Mouse (Mus musculus): Measurements from ENCODE around the gene Pbld2. TPM values are rescaled to one million over a fixed set of nuclear protein-coding genes. Genes with fewer than 3 reads are reported as not detected.

Gene Pbld2
- polyA plus RNA-seq, 2 experiments: 1.8 to 2.3 TPM

- Histone ChIP-seq H3K27me3 (ENCODE audit: control insufficient read depth, insufficient read depth, low read length) (no peaks in the 10 kb centered on the region), H3K36me3 (replicated peaks; ENCODE audit: control insufficient read depth, insufficient read depth, low read depth) (no peaks in the 10 kb centered on the region), H3K4me3 (ENCODE audit: insufficient read depth in 1 of 2, low read depth in 2 of 2, low read length in 2 of 2) (no peak overlapping the region), H3K9ac (replicated peaks) (no peak overlapping the region), H3K4me2 (ENCODE audit: low read depth) (no peak overlapping the region), H3K4me1 (replicated peaks; ENCODE audit: control insufficient read depth in 2 of 2, insufficient read depth in 2 of 2, low read length in 1 of 2) (no peaks in the 10 kb centered on the region), H3K9me3 (ENCODE audit: control insufficient read depth, low read length) (no peaks in the 10 kb centered on the region), H3K27ac (no peak overlapping the region)
- WGBS (ENCODE audit: insufficient replicate concordance): 66% methylated on average over 14 of the region's 14 CpGs
- ATAC-seq (ENCODE audit: insufficient read depth) (no peak), DNase-seq (ENCODE audit: low read depth in 3 of 3, low spot score in 3 of 3) (no peak)
- TF ChIP-seq CTCF (IDR thresholded peaks at IDR 0.05; ENCODE audit: low read depth) (no peak), EP300 (IDR thresholded peaks at IDR 0.05; ENCODE audit: low read depth) (no peak)
These were observed 14.6 kb downstream of the Pbld2 start for GRCm38 (mm10) chr10:63038571-63039320.

DNA sequence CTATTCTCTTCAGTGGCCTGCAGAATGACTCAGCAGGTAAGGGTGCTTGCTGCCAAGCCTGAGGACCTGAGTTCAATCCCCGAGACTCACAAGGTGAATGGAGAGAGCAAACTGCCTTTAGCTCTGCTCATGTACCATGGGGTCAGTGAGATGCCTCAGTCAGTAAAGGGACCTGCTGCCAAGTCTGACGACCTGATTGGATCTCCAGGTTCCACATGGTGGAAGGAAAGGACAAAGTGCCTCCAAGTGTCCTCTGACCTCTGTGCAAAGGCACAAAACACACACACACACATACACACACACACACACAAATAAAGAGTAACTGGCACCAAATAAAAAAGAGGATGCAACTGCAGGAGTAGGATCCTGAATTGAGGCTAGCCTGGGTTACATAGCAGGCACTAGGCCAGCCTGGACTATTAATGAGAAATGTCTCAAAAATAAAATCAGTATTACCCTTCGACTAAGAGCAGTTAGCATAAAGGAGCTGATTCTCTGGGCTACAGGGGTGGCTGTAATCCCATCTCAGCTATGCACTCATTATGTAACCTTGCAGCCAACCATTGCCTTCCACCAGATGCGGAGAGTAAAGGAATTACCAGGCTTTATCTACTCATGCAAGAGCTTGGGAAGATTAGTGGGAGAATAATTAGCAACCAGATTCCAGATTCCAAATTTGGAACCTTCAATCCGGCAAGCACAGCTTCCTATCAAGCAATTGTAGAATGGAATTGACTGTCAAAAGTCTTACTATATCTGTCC lies 15.9 kb downstream of the Pbld2 start:
- H3K27me3 ChIP-seq (ENCODE audit: control insufficient read depth, insufficient read depth, low read length): no peaks in the 10 kb centered on the region
- no peak overlapping the region for H3K4me3 ChIP-seq (ENCODE audit: insufficient read depth in 1 of 2, low read depth in 2 of 2, low read length in 2 of 2)
- ATAC-seq (ENCODE audit: insufficient read depth) (no peak), DNase-seq (ENCODE audit: low read depth in 3 of 3, low spot score in 3 of 3) (no peak)
- H3K9ac ChIP-seq (replicated peaks): no peak overlapping the region
- H3K36me3 ChIP-seq (replicated peaks; ENCODE audit: control insufficient read depth, insufficient read depth, low read depth): no peaks in the 10 kb centered on the region
- no peaks in the 10 kb centered on the region for H3K9me3 ChIP-seq (ENCODE audit: control insufficient read depth, low read length)
- no peak overlapping the region for H3K27ac ChIP-seq
- no peak overlapping the region for H3K4me2 ChIP-seq (ENCODE audit: low read depth)
- TF ChIP-seq CTCF (IDR thresholded peaks at IDR 0.05; ENCODE audit: low read depth) (no peak), EP300 (IDR thresholded peaks at IDR 0.05; ENCODE audit: low read depth) (no peak)
- WGBS (ENCODE audit: insufficient replicate concordance): 56% methylated on average over 5 of the region's 5 CpGs
- no peaks in the 10 kb centered on the region for H3K4me1 ChIP-seq (replicated peaks; ENCODE audit: control insufficient read depth in 2 of 2, insufficient read depth in 2 of 2, low read length in 1 of 2)

- no peak overlapping the region for H3K27ac ChIP-seq
These were observed 19.0 kb downstream of the Pbld2 start for GRCm38 (mm10) chr10:63043154-63043553.

GRCm38 (mm10) chr10:63047751-63048150 lies 23.6 kb downstream of the Pbld2 start:
- 62% methylated on average over 8 of the region's 8 CpGs for WGBS (ENCODE audit: insufficient replicate concordance)
- no peaks in the 10 kb centered on the region for H3K4me1 ChIP-seq (replicated peaks; ENCODE audit: control insufficient read depth in 2 of 2, insufficient read depth in 2 of 2, low read length in 1 of 2)
- H3K9ac ChIP-seq (replicated peaks): no peak overlapping the region
- H3K4me2 ChIP-seq (ENCODE audit: low read depth): no peak overlapping the region
- no peaks in the 10 kb centered on the region for H3K9me3 ChIP-seq (ENCODE audit: control insufficient read depth, low read length)
- no peaks in the 10 kb centered on the region for H3K36me3 ChIP-seq (replicated peaks; ENCODE audit: control insufficient read depth, insufficient read depth, low read depth)
- H3K4me3 ChIP-seq (ENCODE audit: insufficient read depth in 1 of 2, low read depth in 2 of 2, low read length in 2 of 2): no peak overlapping the region
- TF ChIP-seq EP300 (IDR thresholded peaks at IDR 0.05; ENCODE audit: low read depth) (no peak), CTCF (IDR thresholded peaks at IDR 0.05; ENCODE audit: low read depth) (no peak)
- H3K27me3 ChIP-seq (ENCODE audit: control insufficient read depth, insufficient read depth, low read length): no peaks in the 10 kb centered on the region
- DNase-seq (ENCODE audit: low read depth in 3 of 3, low spot score in 3 of 3) (no peak), ATAC-seq (ENCODE audit: insufficient read depth) (no peak)
- H3K27ac ChIP-seq: no peak overlapping the region

More at GRCm38 (mm10) chr10:63043154-63043553, 19.0 kb downstream of the Pbld2 start:
- DNase-seq (ENCODE audit: low read depth in 3 of 3, low spot score in 3 of 3) (no peak), ATAC-seq (ENCODE audit: insufficient read depth) (no peak)
- H3K9ac ChIP-seq (replicated peaks): no peak overlapping the region
- no peaks in the 10 kb centered on the region for H3K9me3 ChIP-seq (ENCODE audit: control insufficient read depth, low read length)
- H3K27me3 ChIP-seq (ENCODE audit: control insufficient read depth, insufficient read depth, low read length): no peaks in the 10 kb centered on the region
- TF ChIP-seq EP300 (IDR thresholded peaks at IDR 0.05; ENCODE audit: low read depth) (no peak), CTCF (IDR thresholded peaks at IDR 0.05; ENCODE audit: low read depth) (peak; percentile 22; the same call in 1 of the 2 replicates)
- 49% methylated on average over 3 of the region's 3 CpGs for WGBS (ENCODE audit: insufficient replicate concordance)
- no peaks in the 10 kb centered on the region for H3K36me3 ChIP-seq (replicated peaks; ENCODE audit: control insufficient read depth, insufficient read depth, low read depth)
- H3K4me3 ChIP-seq (ENCODE audit: insufficient read depth in 1 of 2, low read depth in 2 of 2, low read length in 2 of 2): no peak overlapping the region
- H3K4me1 ChIP-seq (replicated peaks; ENCODE audit: control insufficient read depth in 2 of 2, insufficient read depth in 2 of 2, low read length in 1 of 2): no peaks in the 10 kb centered on the region
- no peak overlapping the region for H3K4me2 ChIP-seq (ENCODE audit: low read depth)

DNA sequence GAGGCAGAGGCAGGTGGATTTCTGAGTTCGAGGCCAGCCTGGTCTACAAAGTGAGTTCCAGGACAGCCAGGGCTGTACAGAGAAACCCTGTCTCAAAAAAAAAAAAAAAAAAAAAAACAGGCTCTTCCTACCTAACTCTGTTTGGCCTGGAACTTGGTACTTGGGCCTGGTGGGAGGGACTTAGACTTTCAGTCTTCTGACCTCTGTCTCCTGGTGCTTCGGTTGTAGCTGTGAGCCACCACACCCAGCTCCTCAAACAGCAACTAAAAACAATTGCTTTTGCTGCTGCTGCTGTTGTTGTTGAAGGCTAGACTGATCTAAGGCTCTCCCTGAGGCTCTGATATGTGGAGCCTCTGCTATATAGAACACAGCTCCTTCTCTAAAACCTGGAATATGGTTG lies 25.0 kb downstream of the Pbld2 start:
- Histone ChIP-seq H3K4me2 (ENCODE audit: low read depth) (no peak overlapping the region), H3K9ac (replicated peaks) (no peak overlapping the region), H3K36me3 (replicated peaks; ENCODE audit: control insufficient read depth, insufficient read depth, low read depth) (no peaks in the 10 kb centered on the region), H3K9me3 (ENCODE audit: control insufficient read depth, low read length) (no peaks in the 10 kb centered on the region), H3K4me1 (replicated peaks; ENCODE audit: control insufficient read depth in 2 of 2, insufficient read depth in 2 of 2, low read length in 1 of 2) (no peaks in the 10 kb centered on the region), H3K27ac (no peak overlapping the region), H3K4me3 (ENCODE audit: insufficient read depth in 1 of 2, low read depth in 2 of 2, low read length in 2 of 2) (no peak overlapping the region), H3K27me3 (ENCODE audit: control insufficient read depth, insufficient read depth, low read length) (no peaks in the 10 kb centered on the region)
- no peak for DNase-seq (ENCODE audit: low read depth in 3 of 3, low spot score in 3 of 3)
- ATAC-seq (ENCODE audit: insufficient read depth): no peak
- WGBS (ENCODE audit: insufficient replicate concordance): 59% methylated on average over 1 of the region's 2 CpGs
- TF ChIP-seq CTCF (IDR thresholded peaks at IDR 0.05; ENCODE audit: low read depth) (no peak), EP300 (IDR thresholded peaks at IDR 0.05; ENCODE audit: low read depth) (no peak)
